Mouse (Mus musculus): ENCODE data around the gene Fli1.

The Fli1 gene

DNA sequence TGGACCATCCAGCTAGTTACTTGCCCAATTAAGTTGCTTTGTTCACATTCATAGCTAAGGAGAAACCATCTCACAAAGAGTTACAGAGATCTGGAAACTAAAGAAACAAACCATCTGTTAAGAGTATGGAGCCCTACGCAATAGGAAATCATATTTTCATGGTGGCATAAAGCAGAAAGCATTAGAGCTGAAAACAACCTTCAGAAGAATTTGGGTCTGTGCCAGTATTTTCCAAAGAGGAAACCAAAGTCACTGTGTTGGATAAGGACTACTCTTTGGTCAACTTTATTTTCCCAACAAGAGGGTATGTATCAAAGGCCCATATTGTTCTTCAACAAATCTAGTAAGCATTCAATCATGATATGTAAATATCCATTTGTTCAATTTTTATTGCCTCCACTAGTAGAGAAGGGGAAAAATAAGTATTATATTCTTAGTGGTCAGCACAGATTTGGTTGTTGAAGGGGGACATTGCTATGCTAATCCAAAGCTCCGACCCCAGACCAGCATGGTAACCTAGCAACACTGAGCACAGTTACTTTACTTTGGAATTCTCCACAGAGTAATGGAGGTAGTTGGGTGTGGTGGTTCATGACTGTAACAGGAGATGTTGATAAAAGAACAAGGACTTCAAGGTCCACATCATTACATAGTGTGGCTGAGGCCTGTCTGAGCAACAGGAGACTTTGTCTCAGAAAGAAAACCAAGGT lies 20.0 kb downstream of the Fli1 start:
- peak; percentile 64 for DNase-seq

DNA sequence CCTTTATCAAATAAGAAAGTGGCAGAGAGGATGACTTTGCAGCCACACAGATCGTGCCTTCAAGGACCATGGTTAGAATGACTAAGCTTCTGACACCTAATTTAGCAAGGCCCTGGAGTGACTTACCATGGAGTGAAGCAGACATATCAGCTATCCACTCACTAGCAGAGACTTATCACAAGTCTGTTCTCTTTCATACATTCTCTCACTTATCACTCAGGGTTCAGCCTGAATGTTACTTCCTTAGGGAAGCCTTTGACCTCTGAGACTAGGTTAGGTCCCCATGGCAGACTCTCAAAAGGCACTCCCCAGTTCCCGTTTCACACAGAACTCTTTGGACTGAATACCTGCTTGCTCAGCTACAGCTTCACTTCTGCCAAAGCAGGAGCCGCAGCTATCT lies 21.3 kb downstream of the Fli1 start:
- DNase-seq, result peak; percentile 88

DNA sequence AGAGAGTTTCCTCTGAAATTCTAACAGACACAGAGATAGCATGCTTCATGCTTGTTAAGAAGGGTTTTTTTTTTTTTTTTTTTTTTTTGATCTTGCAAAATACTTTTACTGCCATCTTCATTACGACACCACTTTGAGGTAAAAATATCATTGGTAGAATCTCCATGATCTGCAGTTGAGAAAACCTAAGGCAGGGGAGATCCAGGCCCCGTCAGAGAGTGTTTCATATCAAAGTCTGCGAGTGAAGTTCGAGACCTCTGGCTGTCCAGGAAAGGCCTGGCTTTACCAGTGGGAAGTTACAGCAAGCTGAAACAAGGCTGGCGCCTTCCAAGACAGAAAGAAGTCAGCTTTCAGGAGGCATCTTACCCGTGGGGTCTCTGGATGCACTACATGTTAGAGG lies 21.8 kb downstream of the Fli1 start:
- DNase-seq, result peak; percentile 76

- DNase-seq, result peak; percentile 98
Measured at GRCm38 (mm10) chr9:32519101-32520051, 23.3 kb downstream of the Fli1 start.

DNA sequence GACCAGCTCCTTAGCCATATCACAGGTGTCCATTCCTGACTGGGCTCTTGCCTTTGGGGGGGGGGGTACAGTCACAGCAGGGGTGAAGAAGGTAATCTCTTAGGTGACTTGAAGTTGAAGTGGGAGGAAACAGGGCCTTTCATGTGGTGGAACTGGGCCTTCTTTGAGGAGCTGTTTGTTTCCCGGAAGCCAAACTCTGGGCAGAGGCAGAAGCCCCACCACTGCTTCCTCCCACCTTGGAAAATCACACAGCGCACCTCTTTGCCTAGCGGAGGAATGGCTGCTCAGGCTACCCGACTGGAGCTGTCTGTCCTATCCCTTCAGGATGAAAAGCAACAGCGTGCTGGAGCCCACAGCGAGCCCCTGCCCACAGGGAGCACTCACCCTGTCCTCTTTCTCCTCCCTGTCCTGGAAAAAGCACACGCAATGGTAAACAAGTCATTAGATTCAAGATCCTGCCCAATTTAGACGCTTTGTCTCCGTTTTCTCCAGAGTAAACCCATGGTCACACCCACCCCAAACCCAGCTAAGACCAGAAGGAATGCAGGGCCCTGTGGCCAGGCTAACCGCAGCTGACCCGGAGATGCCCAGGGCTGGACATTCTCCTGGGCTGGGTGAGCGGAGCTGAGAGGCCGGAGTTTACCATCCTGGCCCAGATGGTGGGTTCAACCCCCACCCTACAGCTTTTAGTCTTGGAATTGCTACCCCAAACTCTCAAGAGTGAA lies 24.1 kb downstream of the Fli1 start:
- peak; percentile 97 for DNase-seq

DNA sequence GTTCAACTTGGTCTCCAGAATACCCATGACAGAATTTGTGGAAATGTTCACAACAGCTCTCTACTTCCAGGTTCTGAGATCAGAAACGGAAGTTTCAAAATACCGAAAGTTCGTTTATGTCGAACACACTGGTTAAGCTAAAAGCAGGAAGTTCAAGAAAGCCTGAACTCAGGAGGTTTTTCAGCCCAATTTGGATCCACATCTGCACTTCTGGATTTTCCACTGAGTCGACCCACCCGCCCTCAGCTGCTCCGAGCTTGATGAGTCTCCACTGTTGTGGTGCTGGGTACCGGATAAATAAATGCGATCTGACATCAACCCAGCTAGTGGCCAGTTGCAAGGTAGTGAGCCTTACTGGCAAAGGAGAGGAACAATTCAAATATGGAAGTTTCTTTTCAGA lies 26.0 kb downstream of the Fli1 start:
- DNase-seq, result peak; percentile 98

DNA sequence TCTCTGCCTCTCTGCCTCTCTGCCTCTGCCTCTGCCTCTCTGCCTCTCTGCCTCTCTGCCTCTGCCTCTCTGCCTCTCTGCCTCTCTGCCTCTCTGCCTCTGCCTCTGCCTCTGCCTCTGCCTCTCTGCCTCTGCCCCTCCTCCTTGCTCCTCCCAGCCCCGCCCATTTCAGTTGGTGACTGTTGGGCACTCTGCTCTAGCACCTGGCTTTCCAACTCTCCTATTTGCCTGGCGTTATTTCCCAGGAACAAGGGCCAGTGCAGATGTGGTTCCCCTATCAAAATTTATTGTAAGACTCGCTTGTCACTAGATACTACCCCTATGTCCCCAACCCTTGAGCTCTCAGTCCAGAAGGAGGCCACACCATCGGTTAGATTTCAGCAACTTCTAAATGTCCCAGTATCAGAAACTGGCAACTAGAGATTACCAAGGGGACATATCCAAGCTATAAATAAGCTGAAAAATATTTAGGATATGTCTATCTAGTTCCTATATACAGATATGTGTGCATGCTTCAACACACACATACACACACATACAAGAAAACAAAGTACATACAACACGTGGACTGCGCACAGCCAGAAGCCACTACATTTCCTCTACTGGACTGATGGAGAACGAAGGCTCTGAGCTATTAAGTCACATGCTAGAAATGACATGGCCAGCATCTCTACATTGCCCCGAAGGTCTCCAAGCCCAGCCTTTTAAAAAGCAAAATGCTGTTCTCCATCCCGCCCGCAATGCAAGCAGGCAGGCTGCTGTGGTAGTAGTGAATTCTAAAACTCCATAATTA lies 26.6 kb downstream of the Fli1 start:
- DNase-seq, result peak; percentile 97

GRCm38 (mm10) chr9:32514406-32515058 lies 28.1 kb downstream of the Fli1 start:
- peak; percentile 88 for DNase-seq

- peak; percentile 54 for DNase-seq
Measured at GRCm38 (mm10) chr9:32513471-32513870, 29.2 kb downstream of the Fli1 start.

GRCm38 (mm10) chr9:32510454-32511263 lies 32.0 kb downstream of the Fli1 start:
- DNase-seq, result peak; percentile 84

GRCm38 (mm10) chr9:32509706-32510156 lies 32.9 kb downstream of the Fli1 start:
- DNase-seq, result peak; percentile 97

GRCm38 (mm10) chr9:32508648-32509047 lies 34.0 kb downstream of the Fli1 start:
- DNase-seq, result peak; percentile 97

DNA sequence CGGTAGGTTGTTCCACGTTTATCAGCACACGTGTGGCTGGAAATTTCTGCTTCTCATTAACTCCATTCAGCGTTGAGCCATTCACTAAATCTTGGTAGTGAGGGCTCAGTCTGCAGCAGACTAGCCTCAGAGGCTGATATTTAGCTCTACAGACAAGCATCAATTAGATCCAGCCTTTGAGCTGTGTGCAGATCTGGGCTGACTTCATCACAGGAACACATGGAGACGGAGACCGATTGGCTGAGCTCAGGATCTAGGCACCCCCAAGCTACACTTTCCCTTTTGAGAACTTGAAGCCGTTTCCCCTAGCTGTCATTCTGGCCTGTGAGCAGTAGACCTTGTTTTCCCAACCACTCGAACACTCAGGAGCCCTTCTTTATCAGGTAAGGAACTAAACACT lies 34.5 kb downstream of the Fli1 start:
- peak; percentile 86 for DNase-seq

GRCm38 (mm10) chr9:32506866-32507861 lies 35.5 kb downstream of the Fli1 start:
- DNase-seq, result peak; percentile 97

GRCm38 (mm10) chr9:32506161-32506560 lies 36.5 kb downstream of the Fli1 start:
- peak; percentile 99 for DNase-seq

DNA sequence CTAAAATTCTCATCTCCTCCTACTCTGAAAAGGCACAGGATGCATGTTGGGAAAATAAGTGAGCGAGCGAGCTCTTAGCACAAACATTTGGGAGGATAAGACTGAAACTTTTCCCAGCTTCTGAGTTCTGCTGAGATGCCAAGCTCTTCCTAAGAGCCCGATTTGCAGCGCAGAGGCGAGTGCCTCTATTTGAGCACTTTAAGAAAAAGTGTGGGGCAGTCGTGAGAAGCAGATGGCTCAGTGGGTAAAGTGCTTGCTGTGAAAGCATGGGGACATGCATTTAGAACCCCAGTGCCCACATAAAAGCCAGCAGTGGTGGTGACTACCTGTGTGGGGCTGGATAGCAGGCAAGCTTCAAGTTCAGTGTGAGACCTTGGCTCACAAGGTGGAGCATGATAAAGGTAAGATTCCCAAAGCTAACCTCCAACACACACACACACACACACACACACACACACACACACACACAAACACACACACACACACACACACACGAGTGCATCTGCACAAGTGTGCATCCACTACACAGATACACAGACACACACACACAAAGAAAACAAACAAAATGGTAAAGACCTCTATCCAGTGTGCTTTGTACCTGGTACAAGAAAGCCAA lies 37.1 kb downstream of the Fli1 start:
- DNase-seq, result no peak

GRCm38 (mm10) chr9:32503995-32504451 lies 38.6 kb downstream of the Fli1 start:
- DNase-seq, result peak; percentile 98

GRCm38 (mm10) chr9:32503423-32503822 lies 39.2 kb downstream of the Fli1 start:
- peak; percentile 82 for DNase-seq
